Mouse (Mus musculus): ENCODE measurements around the gene D10Wsu102e.
"Not testable (repeated sequence)": the region's sequence is repeated elsewhere in the genome, so short reads cannot be mapped to it uniquely, and the experiment has no call there.

Gene D10Wsu102e

DNA sequence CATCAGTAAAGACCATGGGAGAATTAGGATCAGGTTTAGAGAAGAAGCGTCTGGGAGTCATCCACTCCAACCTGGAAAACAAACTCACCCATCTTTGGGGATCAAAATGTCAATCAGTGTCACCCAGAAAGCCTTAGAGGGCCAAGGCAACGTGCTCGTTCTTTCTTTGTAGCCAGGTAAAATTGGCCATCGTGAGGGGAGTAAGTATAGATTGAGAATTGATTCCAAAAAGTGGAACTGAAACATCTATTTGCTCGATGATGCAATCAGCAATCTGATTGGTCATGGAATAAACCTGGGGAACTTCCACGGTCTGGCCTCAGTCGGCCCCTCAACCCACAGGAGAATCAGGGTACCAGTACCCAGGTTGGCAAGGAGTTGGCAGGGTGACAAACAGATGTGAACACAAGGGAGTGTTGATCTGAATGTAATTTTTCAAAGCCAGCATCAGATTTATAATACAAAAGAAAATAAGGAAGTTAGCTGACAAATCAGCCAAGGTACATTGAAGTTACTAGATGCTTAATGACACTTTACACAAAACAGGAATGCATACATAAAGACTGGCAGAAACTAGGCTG, 25.4 kb downstream of the D10Wsu102e start:
- no peak for DNase-seq (ENCODE audit: low read depth)

DNA sequence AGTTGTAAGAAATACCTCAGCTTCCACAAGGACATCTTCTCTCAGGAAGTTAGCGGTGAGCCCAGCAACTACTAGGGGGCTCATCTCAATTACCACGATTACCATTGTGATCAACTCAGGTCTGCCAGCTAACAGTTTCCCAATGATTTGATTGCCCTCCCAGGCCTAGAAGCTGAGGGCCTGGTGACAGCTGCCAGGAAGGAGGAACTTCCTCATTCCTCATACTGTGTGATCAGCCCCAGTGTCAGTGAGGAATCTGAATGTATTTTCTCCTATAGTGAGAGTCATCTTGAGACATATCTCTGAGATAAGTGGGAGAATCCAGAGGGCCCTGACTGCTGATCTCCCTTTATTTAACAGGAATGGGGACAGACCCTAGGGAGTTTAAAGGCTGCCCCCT, 37.3 kb downstream of the D10Wsu102e start:
- DNase-seq (ENCODE audit: low read depth), result no peak

DNA sequence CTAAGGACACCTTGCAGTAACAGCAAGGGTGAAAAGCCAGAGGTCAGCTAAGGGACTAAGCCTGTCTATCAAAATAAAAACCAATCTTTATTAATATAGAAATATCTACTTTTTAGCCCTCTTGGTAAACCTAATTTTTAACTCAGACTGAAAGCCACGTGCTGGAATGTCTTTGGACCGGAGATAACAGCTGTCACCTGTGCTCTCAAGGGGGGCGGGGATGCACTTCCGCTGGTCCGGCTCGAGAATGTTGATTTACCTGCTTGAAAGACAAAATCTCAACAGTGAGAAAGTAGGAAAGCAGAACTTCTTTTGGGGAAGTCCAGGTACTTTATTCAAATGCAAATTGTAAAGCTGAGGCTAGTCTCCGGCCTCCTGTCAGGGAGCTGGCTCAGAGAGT, 40.9 kb downstream of the D10Wsu102e start:
- not testable (repeated sequence) for DNase-seq (ENCODE audit: low read depth)

DNA sequence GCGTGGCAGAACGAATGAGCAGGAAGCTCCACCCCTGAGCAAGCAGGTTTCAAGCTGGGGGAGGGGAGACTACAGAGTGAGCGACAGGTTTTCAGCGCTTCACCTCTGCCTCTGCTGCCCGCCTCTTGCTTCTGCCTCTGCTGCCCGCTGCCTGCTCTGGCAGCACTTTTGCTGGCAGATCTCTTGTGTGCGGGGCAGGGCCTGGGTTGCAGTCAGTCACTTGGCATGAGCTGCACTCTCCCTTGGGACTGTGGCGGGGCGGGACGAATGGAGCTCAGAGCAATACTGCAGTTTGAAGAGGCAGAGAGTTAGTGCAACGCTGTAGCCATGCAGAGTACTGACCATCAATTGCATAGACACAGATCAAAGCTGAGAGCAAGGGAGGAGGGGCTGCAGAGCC, 45.0 kb downstream of the D10Wsu102e start:
- DNase-seq (ENCODE audit: low read depth), result no peak

DNA sequence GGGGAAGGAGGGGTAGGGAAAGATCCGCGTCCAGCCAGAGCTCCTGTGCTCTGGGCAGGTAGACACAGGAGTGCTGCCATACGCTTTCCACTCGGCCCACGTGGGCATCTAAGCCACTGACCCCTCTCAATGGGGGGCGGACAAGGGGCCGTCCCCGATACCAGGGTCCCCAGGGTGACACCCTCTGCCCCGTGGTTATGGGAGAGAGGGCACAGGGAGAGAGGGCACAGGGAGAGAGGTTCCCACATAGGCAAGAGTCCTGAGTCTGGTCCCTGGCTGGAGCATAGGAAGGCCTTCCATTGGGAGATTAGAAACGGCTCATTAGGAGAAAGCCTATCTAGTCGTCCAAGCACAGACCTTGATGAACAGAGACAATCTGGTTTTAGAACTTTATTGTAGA, 45.7 kb downstream of the D10Wsu102e start:
- no peak for DNase-seq (ENCODE audit: low read depth)

DNA sequence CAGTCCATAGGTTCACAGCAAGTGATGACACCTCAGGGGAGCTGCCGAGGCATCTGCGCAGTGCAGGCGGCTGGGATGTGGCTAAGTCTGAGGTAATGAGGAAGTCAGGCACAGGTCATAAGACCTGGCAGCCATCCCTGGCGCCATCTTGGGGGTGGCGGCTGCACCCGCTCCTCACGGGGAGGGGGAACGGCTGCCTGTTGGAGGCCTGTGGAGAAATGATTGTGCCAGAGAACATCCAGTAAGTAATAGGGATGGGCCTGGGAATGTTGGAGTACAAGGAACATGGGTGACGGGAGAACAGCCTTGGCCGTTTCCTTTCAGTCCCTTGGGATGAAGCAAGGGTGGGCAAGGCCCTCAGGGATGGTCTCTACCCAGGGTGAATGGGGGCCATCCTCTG, 47.1 kb downstream of the D10Wsu102e start:
- DNase-seq (ENCODE audit: low read depth), result no peak

DNA sequence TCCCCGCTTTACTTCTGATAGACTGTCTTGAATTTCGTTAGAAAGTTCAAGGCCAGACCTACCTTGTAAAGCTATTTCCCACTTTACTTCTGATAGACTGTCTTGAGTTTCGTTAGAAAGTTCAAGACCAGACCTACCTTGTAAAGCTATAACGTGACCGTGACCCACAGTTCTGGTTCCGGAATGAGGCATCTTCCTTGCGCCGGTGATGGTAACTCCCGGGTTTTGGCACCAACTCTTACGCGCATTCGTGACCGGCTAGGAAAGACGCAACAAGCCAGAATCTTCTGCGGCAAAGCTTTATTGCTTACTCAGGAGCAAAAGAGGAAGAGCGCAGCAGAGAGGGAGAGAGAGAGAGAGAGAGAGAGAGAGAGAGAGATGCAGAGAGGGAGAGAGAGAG, 58.4 kb downstream of the D10Wsu102e start:
- DNase-seq (ENCODE audit: low read depth), result not testable (repeated sequence)

DNA sequence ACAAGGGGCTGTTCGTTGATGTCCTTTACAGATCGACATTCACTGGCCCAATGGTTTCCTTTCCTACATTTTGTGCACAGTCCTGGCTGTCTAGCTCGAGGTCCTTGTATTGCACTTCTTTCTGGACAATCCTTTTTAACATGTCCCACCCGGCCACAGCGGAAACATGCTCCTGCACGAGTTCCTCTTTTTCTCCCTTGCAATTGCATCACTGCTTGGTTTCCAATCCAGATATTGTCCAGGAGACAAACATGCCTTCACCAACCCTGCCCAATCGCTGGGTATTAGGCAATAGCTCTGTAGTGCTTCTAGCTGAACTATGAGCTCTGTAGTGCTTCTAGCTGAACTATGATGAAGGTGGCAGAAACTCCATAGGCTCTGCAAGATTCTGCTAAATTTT, 88.6 kb downstream of the D10Wsu102e start:
- DNase-seq (ENCODE audit: low read depth), result no peak

DNA sequence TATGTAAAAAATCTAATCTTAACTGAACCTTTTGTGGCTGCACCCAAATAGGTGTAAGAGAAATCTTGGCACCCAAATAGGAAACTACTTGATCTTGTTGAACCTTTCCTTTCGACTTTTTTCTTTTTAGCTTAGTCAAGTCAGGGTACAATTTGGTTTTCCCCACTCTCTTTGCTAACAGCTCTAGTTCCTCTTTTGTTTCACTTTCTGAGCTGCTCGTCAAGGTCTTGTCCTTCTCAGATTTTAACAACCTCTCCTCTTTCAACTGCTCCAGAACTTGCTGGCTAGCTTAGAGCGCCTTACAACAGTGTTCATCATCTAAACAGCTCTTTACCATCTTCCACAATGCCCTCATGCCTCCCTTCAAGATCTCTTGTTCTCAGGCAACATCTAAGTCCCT, 97.5 kb downstream of the D10Wsu102e start:
- DNase-seq (ENCODE audit: low read depth), result no peak

DNA sequence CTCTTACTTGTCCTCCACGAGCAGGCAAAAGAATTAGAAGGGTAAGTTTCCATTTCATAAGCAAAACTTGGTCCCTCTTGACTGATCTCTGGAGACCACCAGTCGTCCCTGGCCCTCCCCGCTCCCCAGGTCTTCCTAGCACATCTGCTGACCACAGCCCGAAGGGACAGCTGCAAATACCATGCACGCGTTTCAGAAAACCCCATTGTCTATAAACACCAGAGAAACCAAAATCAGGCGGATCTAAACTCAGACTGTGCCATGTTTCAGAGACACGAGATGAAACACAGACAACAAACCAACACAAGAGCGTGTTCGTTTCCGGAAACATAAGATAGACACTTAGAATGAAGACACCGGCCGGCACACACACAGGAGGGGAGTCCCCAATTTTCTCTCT, 115.2 kb downstream of the D10Wsu102e start:
- DNase-seq (ENCODE audit: low read depth), result no peak

DNA sequence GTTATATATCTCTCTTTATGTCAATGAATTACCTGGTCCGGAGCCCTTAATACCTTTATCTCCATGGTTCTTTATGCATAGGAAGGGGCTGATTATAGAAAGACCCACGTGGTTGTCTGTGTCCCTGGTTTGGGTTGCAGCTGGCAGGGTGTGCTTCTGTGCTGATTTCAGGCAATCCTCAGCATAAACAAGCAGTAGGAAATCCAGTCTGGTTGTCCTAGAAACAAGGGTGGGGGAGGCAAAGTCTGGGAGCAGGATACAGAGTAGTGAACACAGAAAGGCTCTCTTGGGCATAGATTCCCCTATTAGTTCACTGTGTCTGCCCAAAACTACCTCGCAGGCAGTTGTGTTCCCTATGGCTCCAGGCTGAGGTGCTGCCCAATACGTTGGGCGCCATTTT, 117.3 kb downstream of the D10Wsu102e start:
- no peak for DNase-seq (ENCODE audit: low read depth)

DNA sequence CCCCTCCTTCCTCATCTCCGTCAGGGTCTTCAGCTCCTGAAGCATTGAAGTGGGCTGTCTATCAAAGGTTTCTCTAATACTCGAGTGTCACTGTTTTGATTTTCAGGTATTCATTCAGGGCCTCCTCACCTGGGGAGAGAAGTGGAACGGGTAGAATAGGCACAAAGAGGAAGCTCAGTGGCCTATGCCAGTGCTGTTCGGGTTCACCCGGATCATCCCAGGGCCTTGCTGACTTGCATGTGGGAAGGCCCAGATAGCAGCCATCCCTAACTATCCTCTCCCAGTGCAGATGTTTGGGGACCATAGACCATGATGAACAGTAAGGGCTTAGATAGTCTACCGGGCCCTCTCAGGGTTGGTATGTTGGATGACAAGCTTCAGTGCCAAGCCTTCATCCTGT, 130.5 kb downstream of the D10Wsu102e start:
- DNase-seq (ENCODE audit: low read depth), result no peak

DNA sequence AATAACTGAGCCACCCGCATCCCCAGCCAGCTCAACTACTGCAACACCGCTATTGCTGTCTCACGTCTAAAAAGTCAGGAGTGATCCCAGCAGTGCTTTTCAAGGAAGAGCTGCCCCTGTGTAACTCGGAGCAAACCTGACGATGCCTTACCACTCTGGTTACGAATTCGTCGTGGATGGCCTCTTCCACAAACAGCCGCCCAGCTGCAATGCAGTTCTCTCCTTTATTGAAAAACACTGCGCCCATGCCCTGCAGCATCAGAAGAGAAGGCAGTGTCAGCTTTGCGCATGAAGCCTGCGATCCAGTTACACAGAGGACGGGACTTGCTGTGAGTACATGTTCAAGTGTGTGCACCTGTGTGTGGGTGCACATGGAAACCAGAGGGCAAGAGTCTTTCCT, 137.3 kb downstream of the D10Wsu102e start:
- no peak for DNase-seq (ENCODE audit: low read depth)

DNA sequence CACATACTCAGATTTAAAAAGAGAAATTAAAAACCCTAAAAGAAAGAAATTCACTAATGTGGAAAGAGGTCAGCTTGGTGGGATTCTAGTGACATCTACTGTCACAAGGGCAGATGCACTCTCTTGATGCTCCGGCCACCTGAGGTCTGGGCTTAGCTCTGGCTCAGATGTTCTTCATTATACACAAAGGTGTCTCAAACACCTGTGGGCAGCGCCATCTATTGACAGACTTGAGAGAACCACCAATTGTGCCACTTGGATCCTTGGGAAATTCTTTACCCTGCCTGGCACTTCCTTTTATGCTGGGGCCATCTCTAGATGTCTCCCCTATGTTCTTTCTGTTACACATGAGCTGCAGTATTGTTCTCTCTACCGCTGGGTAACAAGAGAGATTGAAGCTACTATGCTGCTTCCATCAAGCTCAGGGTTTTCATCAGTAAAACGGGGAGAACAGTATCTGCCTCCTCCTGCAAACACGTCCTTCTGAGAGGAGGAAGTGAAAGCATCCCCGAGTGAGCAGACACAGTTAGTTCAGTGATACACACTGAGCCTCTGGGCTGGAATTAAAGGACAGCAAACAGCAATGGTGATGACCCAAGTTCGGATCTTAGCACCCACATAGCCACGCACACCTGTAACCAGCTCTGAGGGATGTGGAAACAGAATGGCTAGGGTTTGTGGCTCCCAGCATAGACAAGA, 149.1 kb downstream of the D10Wsu102e start:
- peak; percentile 57 for DNase-seq (ENCODE audit: low read depth)

DNA sequence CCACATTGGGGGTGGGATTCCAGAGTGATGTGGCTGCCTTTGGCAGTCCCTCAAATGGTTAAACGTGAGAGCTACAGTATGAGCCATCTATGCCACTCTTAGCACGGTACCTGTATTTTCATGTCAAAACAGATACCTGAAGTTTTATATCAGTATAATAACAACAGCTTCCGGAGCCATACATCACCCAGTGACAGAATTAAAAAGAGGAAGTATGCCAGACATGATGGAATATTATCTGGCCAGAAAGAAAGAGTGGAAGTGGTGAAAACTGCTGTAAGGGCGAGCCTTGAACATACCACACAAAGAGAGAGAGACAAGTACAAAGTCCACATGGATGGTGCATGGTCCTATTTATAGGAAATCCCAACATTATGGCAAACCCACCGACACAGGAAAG, 151.3 kb downstream of the D10Wsu102e start:
- DNase-seq (ENCODE audit: low read depth), result no peak

DNA sequence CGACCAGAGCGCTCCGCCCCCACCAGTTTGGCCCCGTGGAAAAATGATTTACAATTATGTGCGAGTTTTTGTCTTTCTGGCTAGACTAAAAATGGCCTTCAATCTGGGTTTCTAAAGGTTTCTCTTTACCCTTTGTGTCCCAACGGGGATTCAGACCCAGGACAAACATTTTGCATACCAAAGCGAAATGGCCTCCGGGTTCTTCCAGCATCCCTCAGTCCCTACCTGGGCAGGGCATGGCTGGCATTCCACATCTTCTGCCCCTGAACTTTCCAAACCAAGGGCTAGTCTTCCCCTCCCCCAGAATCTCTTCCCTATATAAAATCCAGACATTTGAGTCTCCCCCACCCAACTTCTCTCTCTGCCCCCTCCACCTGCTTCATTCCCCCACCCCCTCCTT, 153.7 kb downstream of the D10Wsu102e start:
- DNase-seq (ENCODE audit: low read depth), result no peak

DNA sequence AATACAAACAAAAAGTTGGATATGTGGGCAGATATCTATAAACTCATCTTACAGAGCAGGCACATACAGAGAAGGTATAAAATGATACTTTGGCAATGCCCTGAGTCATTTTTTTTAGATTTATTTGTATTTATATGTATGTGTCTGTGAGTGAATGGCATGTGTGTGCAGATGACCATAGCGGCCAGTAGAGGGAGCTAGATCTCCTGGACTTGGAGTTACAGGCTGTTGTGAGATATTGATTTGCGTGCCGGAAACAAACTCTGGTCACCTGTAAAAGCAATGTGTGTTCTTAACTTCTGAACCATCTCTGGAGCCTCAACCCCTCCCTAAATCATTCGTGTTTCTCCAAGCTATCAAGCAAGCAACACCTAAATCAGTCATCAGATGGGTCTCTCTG, 161.0 kb downstream of the D10Wsu102e start:
- DNase-seq (ENCODE audit: low read depth), result peak; percentile 32

DNA sequence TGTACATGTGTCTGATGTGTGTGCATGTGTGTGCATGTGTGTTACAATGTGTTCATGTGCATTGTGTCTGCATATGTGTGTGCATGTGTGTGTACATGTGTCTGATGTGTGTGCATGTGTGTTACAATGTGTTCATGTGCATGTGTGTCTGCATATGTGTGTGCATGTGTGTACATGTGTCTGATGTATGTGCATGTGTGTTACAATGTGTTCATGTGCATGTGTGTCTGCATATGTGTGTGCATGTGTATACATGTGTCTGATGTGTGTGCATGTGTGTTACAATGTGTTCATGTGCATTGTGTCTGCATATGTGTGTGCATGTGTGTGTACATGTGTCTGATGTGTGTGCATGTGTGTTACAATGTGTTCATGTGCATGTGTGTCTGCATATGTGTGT, 164.2 kb downstream of the D10Wsu102e start:
- not testable (repeated sequence) for DNase-seq (ENCODE audit: low read depth)

DNA sequence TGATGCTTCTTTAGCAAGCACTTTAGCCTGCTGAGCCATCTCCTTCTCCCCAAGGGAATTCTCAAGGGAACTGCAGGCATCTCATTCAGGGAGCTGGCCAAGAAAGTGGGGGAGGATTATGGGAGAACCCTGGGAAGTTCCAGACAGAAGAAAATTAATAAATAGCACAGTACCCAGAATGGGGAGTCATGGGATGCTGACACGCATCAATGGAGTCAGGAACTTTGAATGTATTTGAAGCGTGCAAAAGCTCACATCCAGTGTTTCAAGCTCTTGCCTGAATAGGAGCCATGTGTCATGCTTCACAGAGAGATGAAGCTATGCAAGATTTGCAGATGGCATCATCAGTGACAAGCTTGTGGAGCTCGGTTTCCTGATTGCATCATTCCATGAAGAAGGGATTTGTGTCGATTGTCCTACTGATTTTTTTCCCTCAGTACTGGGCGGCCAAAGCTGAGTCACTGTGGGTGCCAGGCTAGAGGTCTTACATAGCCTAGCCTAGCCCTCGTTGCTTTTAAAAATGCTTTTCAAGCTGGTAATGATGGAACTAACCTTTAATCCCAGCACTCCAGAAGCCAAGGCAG, 170.5 kb downstream of the D10Wsu102e start:
- DNase-seq (ENCODE audit: low read depth), result no peak

DNA sequence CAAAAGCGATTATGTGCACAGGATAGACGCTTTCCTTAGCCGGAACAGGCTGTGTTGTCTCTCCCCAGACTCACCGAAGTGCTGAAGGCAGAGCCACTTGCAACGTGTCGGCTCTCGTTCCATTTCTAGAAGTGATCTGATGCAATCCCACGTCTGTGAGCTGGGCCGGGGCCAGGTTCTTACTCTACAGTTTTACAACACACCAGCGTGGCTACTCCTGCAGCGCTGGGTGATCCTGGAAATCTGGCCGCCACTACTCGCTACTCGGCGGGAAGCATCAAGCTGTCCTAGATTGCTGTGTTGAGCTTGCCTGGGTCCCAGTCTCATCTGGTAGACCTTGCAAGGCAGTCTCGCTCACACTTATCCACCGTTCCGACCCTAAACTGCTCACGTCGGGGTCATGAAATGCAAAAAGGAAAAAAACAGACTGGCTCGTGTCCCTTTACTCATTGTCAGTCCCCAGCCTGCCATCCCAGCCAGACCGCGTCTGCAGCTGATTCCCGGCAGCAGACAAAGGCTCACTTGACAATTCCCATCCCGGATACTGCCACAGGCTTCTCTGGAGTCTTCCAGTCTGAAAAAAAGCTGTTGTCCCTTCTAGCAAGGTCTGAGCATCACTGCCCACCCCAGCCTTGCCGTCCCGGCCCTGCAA, 173.4 kb downstream of the D10Wsu102e start:
- peak; percentile 14 for DNase-seq (ENCODE audit: low read depth)

DNA sequence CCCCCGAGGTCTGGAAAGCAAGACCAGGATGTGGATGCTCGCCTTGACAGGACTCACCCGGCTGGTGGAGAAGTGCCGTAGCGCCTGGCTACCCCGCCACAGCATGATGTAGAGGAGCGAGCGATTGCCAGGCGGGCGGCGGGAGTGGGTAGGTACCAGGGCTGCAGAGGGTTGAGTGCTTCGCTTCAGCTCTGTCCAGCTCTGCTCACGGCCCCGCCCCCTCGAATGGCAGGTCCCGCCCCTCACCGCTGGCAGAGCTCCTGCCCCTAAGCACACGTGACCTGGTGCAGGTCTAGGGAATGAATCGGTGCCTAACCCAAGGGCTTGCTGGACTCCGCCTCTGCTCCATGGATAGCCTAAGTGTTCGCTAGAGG, 173.9 kb downstream of the D10Wsu102e start, which contains the start of gene Aldh1l2:
TSS of gene Aldh1l2 (minus strand) at position 231 of the 374 bp plus-strand sequence.
- DNase-seq (ENCODE audit: low read depth), result peak; percentile 69

DNA sequence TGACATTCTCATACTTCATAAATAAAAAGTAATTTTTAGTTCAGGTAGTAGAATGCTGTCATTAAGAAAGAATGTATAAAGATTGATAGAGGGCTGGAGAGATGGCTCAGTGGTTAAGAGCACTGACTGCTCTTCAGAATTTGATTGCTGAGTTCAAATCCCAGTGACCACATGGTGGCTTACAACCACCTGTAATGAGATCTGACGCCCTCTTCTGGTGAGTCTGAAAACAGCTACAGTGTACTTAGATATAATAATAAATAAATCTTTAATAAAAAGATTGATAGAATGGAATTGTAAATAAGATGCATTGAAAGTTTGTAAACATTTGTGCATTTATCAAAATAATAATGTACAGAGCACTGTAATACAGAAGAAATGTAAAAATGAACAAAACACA, 176.4 kb downstream of the D10Wsu102e start:
- peak; percentile 25 for DNase-seq (ENCODE audit: low read depth)

Measured in induced T-regulatory cell, adult 2 months (primary cell).